9 mouse cellular contexts compared by ENCODE assay signal in genomic region chr10:116653511-116653945, GRCm38 (mm10).
DNase-seq lines count a peak whose midpoint lies in the region; ATAC-seq and TF ChIP-seq lines count a peak whose summit lies in the region.
"Had no signal": no experiment of that assay in that cellular context is flagged by ENCODE, and none has a peak within 500 bp of the region (broad histone marks: within the 10 kb centered on the region; RNA-seq: fewer than 3 reads in every experiment).

No protein-coding gene starts in this region.

- TF ChIP-seq POLR2A in testis, adult 2 months (IDR thresholded peaks at IDR 0.05; ENCODE audit: control insufficient read depth, low read depth, low read length), result no peak

- H3K4me2 ChIP-seq in forebrain, embryonic 16.5 days (ENCODE audit: low read length), result peak overlapping the region; percentile 24; the same call in 1 of the 2 replicates
- H3K4me2 ChIP-seq: neural tube, embryonic 15.5 days had no signal

- no peak overlapping the region for H3K27ac ChIP-seq in testis, adult 2 months (ENCODE audit: control insufficient read depth, insufficient read depth, low read depth, low read length)
- peak overlapping the region; percentile 68 for H3K27ac ChIP-seq in forebrain, embryonic 16.5 days (ENCODE audit: low read length)
- no peak overlapping the region for H3K27ac ChIP-seq in left cerebral cortex, adult 2 months
- H3K27ac ChIP-seq: neural tube, embryonic 15.5 days had no signal

- WGBS in forebrain, embryonic 16.5 days, result 59% methylated on average over 12 of the region's 12 CpGs

- H3K9me3 ChIP-seq in forebrain, embryonic 16.5 days (ENCODE audit: control insufficient read depth, low read length), result no peaks in the 10 kb centered on the region
- H3K9me3 ChIP-seq: neural tube, embryonic 15.5 days had no signal

- H3K27me3 ChIP-seq in testis, adult 2 months (ENCODE audit: control insufficient read depth, insufficient read depth, low read length), result no peaks in the 10 kb centered on the region
- H3K27me3 ChIP-seq in forebrain, embryonic 16.5 days (replicated peaks; ENCODE audit: control insufficient read depth, insufficient read depth, low read length), result no peaks in the 10 kb centered on the region
- H3K27me3 ChIP-seq: neural tube, embryonic 15.5 days had no signal

- H3K9ac ChIP-seq in forebrain, embryonic 16.5 days (replicated peaks; ENCODE audit: low read depth, low read length), result no peak overlapping the region
- H3K9ac ChIP-seq: neural tube, embryonic 15.5 days had no signal

- no peak for TF ChIP-seq CTCF in testis, adult 2 months (IDR thresholded peaks at IDR 0.05; ENCODE audit: control insufficient read depth, insufficient read depth, insufficient replicate concordance, low read depth, low read length)
- TF ChIP-seq CTCF in left cerebral cortex, adult 2 months (IDR thresholded peaks at IDR 0.05), result peak; percentile 49

- intact Hi-C loops in left cerebral cortex, adult 2 months (cut with DNase I), result loop anchor here (5.0 kb wide), 1 partner anchor 89 kb away; no protein-coding TSS in a partner anchor

- DNase-seq in testis, postnatal 14 days (ENCODE audit: low spot score), result no peak
- peak; percentile 41 to 64 for DNase-seq in left cerebral cortex, adult 2 months (ENCODE audit: extremely low spot score in 1 of 2, low spot score in 2 of 2)
- peak; percentile 79 for DNase-seq in telencephalon, adult 2 months (ENCODE audit: low read depth, low spot score)
- no peak for DNase-seq in lung, postnatal 14 days
- no peak for DNase-seq in spleen, adult 18-20 months
- no peak for DNase-seq in adrenal gland, postnatal 10 days

- H3K36me3 ChIP-seq in testis, adult 2 months (ENCODE audit: control insufficient read depth, insufficient read depth, low read length), result no peaks in the 10 kb centered on the region
- H3K36me3 ChIP-seq in forebrain, embryonic 16.5 days (ENCODE audit: control insufficient read depth, insufficient read depth), result no peaks in the 10 kb centered on the region
- H3K36me3 ChIP-seq: neural tube, embryonic 15.5 days had no signal

- peak; percentile 91 for ATAC-seq in forebrain, embryonic 16.5 days

- peak overlapping the region; percentile 9 for H3K4me3 ChIP-seq in testis, adult 2 months (ENCODE audit: control insufficient read depth, low read depth, low read length)
- H3K4me3 ChIP-seq in forebrain, embryonic 16.5 days (replicated peaks; ENCODE audit: low read length), result peak overlapping the region; percentile 7
- no peak overlapping the region for H3K4me3 ChIP-seq in left cerebral cortex, adult 2 months
- H3K4me3 ChIP-seq: neural tube, embryonic 15.5 days had no signal

- no peaks in the 10 kb centered on the region; the same call in none of the 2 replicates for H3K4me1 ChIP-seq in testis, adult 2 months (ENCODE audit: control insufficient read depth, insufficient read depth, low read length)
- peaks cover 6% of the 10 kb centered on the region for H3K4me1 ChIP-seq in forebrain, embryonic 16.5 days (replicated peaks; ENCODE audit: control insufficient read depth, insufficient read depth, low read length)

Comparison
In these comparisons a context has a peak if more than half of its experiments do, and no peak if none do; other contexts are left out.
1. DNase-seq: peak in left cerebral cortex, adult 2 months (2 of 2) and telencephalon, adult 2 months (single experiment); none in testis, postnatal 14 days (single experiment), lung, postnatal 14 days (single experiment), spleen, adult 18-20 months (0 of 2) and adrenal gland, postnatal 10 days (single experiment).